Mouse (Mus musculus) spleen, adult 2 months (tissue): ENCODE data around the gene Gm10799. TPM values are rescaled to one million over a fixed set of nuclear protein-coding genes. Genes with fewer than 3 reads are reported as not detected.

Experiments used
- DNase-seq, 2 experiments: peaks; one replicate each; pipeline versions ENCODE4 v3.0.0 to v3.0.0-alpha.2; 2012 to 2021; ENCODE audit warnings: low spot score in 2 of 2, low read depth in 1 of 2
- H3K27ac ChIP-seq: fragments of 200-500 bp; 2 replicates; pipeline ENCODE4 v1.5.1; 2012; ENCODE audit warnings: low read length, inconsistent platforms; ENCODE audit not compliant: insufficient read depth
- H3K27me3 ChIP-seq: fragments of 200-500 bp; 2 replicates; pipeline ENCODE4 v1.6.1; 2012; ENCODE audit warnings: mild to moderate bottlenecking, moderate library complexity, low read length, inconsistent platforms; ENCODE audit not compliant: control insufficient read depth, insufficient read depth
- H3K36me3 ChIP-seq: fragments of 200-500 bp; 2 replicates; pipeline ENCODE4 v1.6.1; 2012; ENCODE audit warnings: mild to moderate bottlenecking, low read length, inconsistent platforms; ENCODE audit not compliant: control insufficient read depth, insufficient read depth
- H3K4me1 ChIP-seq: fragments of 200-500 bp; 2 replicates; pipeline ENCODE4 v1.6.1; 2011; ENCODE audit warnings: inconsistent platforms; ENCODE audit not compliant: control insufficient read depth, insufficient read depth, insufficient read length
- H3K4me3 ChIP-seq: fragments of 200-500 bp; 2 replicates; pipeline ENCODE4 v1.5.1; 2011; ENCODE audit warnings: mild to moderate bottlenecking, inconsistent platforms; ENCODE audit not compliant: insufficient read depth, insufficient read length; ENCODE audit errors: extremely low read depth
- CTCF ChIP-seq: fragments of 200-500 bp; IDR thresholded peaks from 2 replicates; pipeline ENCODE4 v1.5.1; 2011; ENCODE audit warnings: mild to moderate bottlenecking, inconsistent platforms; ENCODE audit not compliant: insufficient read depth, insufficient read length, insufficient replicate concordance; ENCODE audit errors: extremely low read depth
- POLR2A ChIP-seq: fragments of 200-500 bp; IDR thresholded peaks from 2 replicates; pipeline ENCODE4 v1.6.1; 2011; ENCODE audit warnings: low read depth, low read length, inconsistent platforms
- WGBS: fragments of 180-500 bp; shearing (Covaris S2); methylation state at CpG from one replicate; pipeline ENCODE4 v1.1.7; 2018; 5-methylcytosine and 5-hydroxymethylcytosine counted together
- polyA plus RNA-seq: library from polyadenylated mRNA; depleted of rRNA; stranded (reverse); fragments of >200 nt; gene quantifications from 2 replicates; pipeline ENCODE4 v1.2.3, GENCODE M21; 2012

Gene Gm10799
- polyA plus RNA-seq, 1 experiment: not detected

DNA sequence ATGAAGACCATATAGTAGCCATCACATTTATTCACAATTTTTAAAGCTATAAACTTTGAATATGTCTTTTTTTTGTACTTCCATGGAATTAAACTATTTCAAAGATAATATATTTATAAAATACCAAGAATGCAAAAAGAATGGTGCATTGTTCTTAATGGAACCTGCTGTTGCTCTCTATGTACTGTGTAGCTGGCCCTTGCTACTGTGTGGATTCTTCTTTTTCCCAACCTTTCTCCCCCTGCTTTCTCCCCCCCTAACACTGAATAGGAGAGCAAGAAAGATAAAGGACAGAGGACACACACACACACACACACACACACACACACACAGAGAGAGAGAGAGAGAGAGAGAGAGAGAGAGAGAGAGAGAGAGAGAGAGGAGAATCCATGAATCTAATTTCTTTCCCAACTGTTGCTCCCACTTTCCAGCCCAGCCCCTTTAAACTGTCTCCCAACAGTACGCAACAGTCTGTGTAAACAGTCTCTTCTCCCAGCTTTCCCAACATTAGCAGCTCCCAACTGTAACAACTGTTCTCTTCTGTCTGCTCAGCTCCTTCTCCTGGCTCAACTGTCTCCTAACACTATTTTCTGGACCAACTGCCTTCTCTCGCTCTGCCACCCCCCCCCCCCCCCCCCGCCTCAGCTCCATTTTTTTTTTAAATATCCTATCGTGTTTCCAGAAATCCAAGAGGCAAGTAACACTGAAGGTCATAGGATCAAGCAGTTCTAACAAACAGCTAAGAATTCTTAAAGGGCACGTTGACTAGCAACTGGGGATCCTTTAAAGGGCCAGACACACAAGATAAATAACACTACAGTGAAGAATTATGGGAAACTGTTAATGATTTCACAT lies 24.5 kb downstream of the Gm10799 start:
- 91% methylated on average over 5 of the region's 5 CpGs for WGBS

DNA sequence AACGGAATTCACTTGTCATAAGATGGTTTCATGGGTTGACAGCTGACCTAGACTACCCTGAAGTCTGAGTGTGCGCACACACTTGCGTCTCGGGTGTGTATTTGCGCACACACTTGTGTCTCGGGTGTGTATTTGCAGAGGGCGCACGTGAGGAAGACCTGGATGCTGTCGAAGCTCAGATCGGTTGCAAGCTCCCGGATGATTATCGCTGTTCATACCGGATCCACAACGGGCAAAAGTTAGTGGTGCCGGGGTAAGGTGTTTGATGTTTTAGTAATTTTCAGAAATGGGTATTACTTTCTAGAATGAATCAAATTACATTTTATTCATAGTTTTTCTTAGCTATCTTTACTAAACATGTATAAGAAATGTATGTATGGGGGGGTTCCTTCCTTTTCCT lies 25.6 kb downstream of the Gm10799 start:
- H3K4me3 ChIP-seq: no peak overlapping the region
- WGBS: 96% methylated on average over 15 of the region's 15 CpGs
- DNase-seq: no peak
- H3K4me1 ChIP-seq: no peaks in the 10 kb centered on the region
- H3K27ac ChIP-seq: no peak overlapping the region
- H3K36me3 ChIP-seq: peaks cover 32% of the 10 kb centered on the region
- TF ChIP-seq CTCF (no peak), POLR2A (no peak)
- no peaks in the 10 kb centered on the region for H3K27me3 ChIP-seq

More for the DNA sequence above, 24.5 kb downstream of the Gm10799 start:
- H3K27ac ChIP-seq: no peak overlapping the region
- no peak for DNase-seq
- H3K4me3 ChIP-seq: no peak overlapping the region
- TF ChIP-seq POLR2A (no peak), CTCF (no peak)
- H3K36me3 ChIP-seq: peaks cover 36% of the 10 kb centered on the region
- no peaks in the 10 kb centered on the region for H3K4me1 ChIP-seq
- H3K27me3 ChIP-seq: no peaks in the 10 kb centered on the region

DNA sequence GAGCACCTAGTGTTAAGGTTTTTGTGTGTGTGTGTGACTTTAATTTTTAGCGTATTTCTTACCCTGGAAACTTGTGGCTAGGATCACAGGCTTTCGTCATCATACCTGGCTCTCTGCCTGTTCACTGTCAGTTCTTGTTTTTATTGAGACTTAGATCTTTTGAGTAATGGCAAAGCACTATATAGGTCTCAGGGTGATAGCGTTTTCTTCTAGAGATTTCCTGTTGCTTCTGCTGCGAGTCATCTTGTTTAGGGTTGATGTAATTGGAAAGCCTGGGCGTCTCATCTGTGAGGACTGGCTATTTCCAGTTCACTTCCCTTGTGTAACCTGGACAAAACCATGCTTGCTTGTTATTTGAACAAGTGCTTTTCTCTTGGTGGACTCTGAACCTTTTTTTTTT lies 26.7 kb downstream of the Gm10799 start:
- no peaks in the 10 kb centered on the region for H3K27me3 ChIP-seq
- no peak for DNase-seq
- no peak overlapping the region for H3K4me3 ChIP-seq
- TF ChIP-seq POLR2A (no peak), CTCF (no peak)
- no peaks in the 10 kb centered on the region for H3K4me1 ChIP-seq
- no peak overlapping the region for H3K27ac ChIP-seq
- WGBS: 77% methylated on average over 5 of the region's 5 CpGs
- H3K36me3 ChIP-seq: peaks cover 39% of the 10 kb centered on the region

DNA sequence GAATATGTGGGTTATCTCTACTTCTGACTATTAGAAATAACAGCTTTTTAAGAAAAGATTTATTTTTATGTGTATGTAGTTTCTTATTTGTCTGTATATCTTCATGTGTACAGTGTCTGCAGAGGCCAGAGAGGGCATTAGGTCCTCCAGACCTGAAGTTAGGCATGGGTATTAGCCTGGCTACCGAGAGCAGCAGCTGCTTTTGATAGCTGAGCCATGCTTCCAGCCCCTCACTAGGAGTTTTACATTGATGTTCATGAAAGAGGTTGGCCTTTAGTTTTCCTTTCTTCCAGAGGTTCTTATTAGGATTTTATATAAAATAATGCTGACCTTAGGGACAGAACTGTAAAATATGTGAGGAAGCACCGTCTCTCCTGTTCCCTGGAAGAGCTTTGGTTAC lies 30.1 kb downstream of the Gm10799 start:
- no peaks in the 10 kb centered on the region for H3K4me1 ChIP-seq
- H3K27ac ChIP-seq: no peak overlapping the region
- peaks cover 40% of the 10 kb centered on the region for H3K36me3 ChIP-seq
- WGBS: 88% methylated on average over 2 of the region's 2 CpGs
- TF ChIP-seq CTCF (no peak), POLR2A (no peak)
- DNase-seq: no peak
- no peaks in the 10 kb centered on the region for H3K27me3 ChIP-seq
- no peak overlapping the region for H3K4me3 ChIP-seq

DNA sequence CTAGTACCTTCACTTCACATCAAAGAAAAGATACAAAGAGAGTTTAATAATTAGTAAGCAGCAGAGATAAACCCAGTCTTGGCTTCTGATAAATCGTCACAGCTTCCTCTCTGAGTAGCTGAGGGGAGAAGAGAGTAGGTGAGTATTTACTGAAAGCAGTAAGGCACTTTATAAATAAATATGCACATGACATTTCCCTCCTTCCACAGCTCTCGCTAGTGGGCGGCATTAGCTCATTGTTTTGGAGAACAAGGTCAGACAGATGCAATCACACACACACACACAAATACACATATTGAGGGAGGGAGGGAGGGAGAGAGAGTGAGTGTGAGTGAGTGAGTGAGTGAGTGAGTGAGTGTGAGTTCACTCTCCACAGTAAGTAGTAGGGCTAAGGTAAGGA lies 32.0 kb downstream of the Gm10799 start:
- Histone ChIP-seq H3K36me3 (peaks cover 34% of the 10 kb centered on the region), H3K4me1 (no peaks in the 10 kb centered on the region), H3K4me3 (no peak overlapping the region), H3K27ac (no peak overlapping the region), H3K27me3 (no peaks in the 10 kb centered on the region)
- 87% methylated on average over 3 of the region's 3 CpGs for WGBS
- no peak for TF ChIP-seq POLR2A
- TF ChIP-seq CTCF: no peak
- no peak for DNase-seq

DNA sequence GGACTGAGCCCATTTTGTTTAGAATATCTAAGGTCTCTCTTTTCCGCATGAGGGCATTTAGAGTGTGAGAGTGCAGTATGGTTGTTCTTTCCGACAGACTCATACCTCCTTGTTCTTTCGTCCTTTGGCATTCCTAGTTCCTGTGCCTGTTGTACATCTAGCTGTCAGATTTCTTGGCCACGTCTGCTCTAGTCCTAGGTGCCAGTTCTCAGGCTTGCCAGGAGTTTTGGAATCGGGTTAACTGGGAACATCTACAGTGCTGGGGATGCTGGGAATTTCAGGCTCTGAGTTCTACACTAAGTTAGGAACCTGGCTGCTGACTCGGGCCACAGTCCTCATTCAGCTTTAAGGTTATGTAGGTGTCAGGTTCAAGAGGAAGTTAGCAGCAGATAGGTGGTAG lies 32.8 kb downstream of the Gm10799 start:
- TF ChIP-seq POLR2A (no peak), CTCF (no peak)
- Histone ChIP-seq H3K27ac (no peak overlapping the region), H3K27me3 (no peaks in the 10 kb centered on the region), H3K4me3 (no peak overlapping the region), H3K4me1 (no peaks in the 10 kb centered on the region), H3K36me3 (peaks cover 32% of the 10 kb centered on the region)
- WGBS: 90% methylated on average over 6 of the region's 6 CpGs
- DNase-seq: no peak

DNA sequence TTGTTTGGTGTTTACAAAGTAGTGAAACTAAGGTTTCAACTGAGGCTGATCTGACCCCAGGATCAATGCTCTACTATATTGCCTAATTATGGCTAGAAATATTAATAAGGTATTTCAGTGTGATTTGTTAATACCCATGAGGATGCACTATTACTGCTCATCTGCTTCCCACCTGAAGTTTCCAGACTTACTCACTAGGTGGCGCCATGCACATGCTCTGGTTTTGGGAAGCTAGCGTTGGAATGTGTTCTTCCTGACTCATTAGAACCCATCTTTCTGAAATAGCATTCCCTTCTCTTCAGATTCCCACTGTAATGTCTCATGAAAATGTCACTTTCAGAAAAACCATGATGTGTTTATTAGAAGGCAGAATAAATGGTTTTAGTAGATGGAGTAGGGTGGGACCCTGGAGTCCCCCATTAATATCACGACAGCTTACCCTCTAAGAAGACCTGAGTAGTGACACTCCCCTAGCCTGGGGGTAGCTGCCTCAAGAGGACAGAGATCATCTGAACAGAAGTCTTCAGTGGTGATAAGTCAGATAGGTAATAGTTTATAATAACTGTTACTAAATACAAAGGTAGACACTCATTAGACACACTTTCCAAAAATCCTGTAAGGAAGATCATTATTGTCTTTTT lies 33.4 kb downstream of the Gm10799 start:
- Histone ChIP-seq H3K27ac (no peak overlapping the region), H3K27me3 (no peaks in the 10 kb centered on the region), H3K36me3 (peaks cover 29% of the 10 kb centered on the region), H3K4me3 (no peak overlapping the region), H3K4me1 (no peaks in the 10 kb centered on the region)
- 38% methylated on average over 3 of the region's 3 CpGs for WGBS
- TF ChIP-seq POLR2A (no peak), CTCF (peak; percentile 52; the same call in 1 of the 2 replicates)
- DNase-seq: peak in 1 of 2 experiments; percentile 23
